ENCODE assay signal across 23 mouse cellular contexts in genomic region chr12:9941357-9941756, GRCm38 (mm10).
"Had no signal": no experiment of that assay in that cellular context is flagged by ENCODE, and none has a peak within 500 bp of the region (broad histone marks: within the 10 kb centered on the region; RNA-seq: fewer than 3 reads in every experiment).

No protein-coding gene starts in this region.

- H3K9ac ChIP-seq: heart, embryonic 12.5 days; hindbrain, embryonic 13.5 days; hindbrain, embryonic 15.5 days; kidney, embryonic 15.5 days; limb, embryonic 15.5 days; liver, embryonic 12.5 days; liver, embryonic 14.5 days had no signal

- H3K9me3 ChIP-seq: heart, embryonic 10.5 days; heart, embryonic 12.5 days; hindbrain, embryonic 13.5 days; hindbrain, embryonic 15.5 days; kidney, embryonic 15.5 days; limb, embryonic 15.5 days; liver, embryonic 12.5 days had no signal

- H3K4me1 ChIP-seq: heart, embryonic 10.5 days; heart, embryonic 12.5 days; hindbrain, embryonic 13.5 days; hindbrain, embryonic 15.5 days; kidney, embryonic 15.5 days; limb, embryonic 15.5 days; liver, embryonic 12.5 days had no signal

- DNase-seq: gastrocnemius, postnatal 10 days; gastrocnemius, postnatal 25 days; heart, adult 18-20 months; heart, postnatal 10 days; heart, postnatal 36 days; kidney, adult 11 months; kidney, adult 2 months; kidney, adult 9 months; kidney, postnatal 14 days; kidney, postnatal 36 days; layer of hippocampus, adult 9-11 months; layer of hippocampus, postnatal 36 days had no signal

- H3K27me3 ChIP-seq: heart, embryonic 12.5 days; hindbrain, embryonic 13.5 days; hindbrain, embryonic 15.5 days; kidney, embryonic 15.5 days; limb, embryonic 15.5 days; liver, embryonic 12.5 days had no signal

- H3K4me2 ChIP-seq: heart, embryonic 12.5 days; hindbrain, embryonic 13.5 days; hindbrain, embryonic 15.5 days; kidney, embryonic 15.5 days; limb, embryonic 15.5 days; liver, embryonic 12.5 days had no signal

- H3K4me3 ChIP-seq: heart, embryonic 10.5 days; heart, embryonic 12.5 days; hindbrain, embryonic 13.5 days; hindbrain, embryonic 15.5 days; kidney, embryonic 15.5 days; limb, embryonic 15.5 days; liver, embryonic 12.5 days had no signal

- H3K27ac ChIP-seq: heart, embryonic 10.5 days; hindbrain, embryonic 13.5 days; hindbrain, embryonic 15.5 days; hindbrain, postnatal 0 days; kidney, embryonic 15.5 days; kidney, postnatal 0 days; limb, embryonic 15.5 days; liver, embryonic 12.5 days; liver, embryonic 14.5 days had no signal

- ATAC-seq: hindbrain, postnatal 0 days; intestine, embryonic 16.5 days; liver, embryonic 12.5 days had no signal

- H3K36me3 ChIP-seq: heart, embryonic 10.5 days; heart, embryonic 12.5 days; hindbrain, embryonic 13.5 days; hindbrain, embryonic 15.5 days; kidney, embryonic 15.5 days; limb, embryonic 15.5 days; liver, embryonic 12.5 days had no signal
